Mouse (Mus musculus): ENCODE measurements around the gene Fam169b. TPM values are rescaled to one million over a fixed set of nuclear protein-coding genes. Genes with fewer than 3 reads are reported as not detected.

Fam169b gene
- polyA plus RNA-seq, 1 experiment, result 11.3 TPM

GRCm38 (mm10) chr7:68400516-68400915 lies 126.9 kb downstream of the Fam169b start:
- Histone ChIP-seq H3K4me1 (ENCODE audit: control insufficient read depth, insufficient read depth, low read length) (no peaks in the 10 kb centered on the region), H3K27ac (ENCODE audit: insufficient read depth, low read depth, low read length) (no peak overlapping the region), H3K36me3 (ENCODE audit: control insufficient read depth, insufficient read depth, low read length) (no peaks in the 10 kb centered on the region), H3K27me3 (replicated peaks; ENCODE audit: control insufficient read depth, insufficient read depth, low read length) (no peaks in the 10 kb centered on the region), H3K4me3 (ENCODE audit: insufficient read depth, low read depth, low read length) (no peak overlapping the region)
- 93% methylated on average over 7 of the region's 7 CpGs for WGBS
- no peak for DNase-seq
- TF ChIP-seq CTCF (conservative IDR thresholded peaks at IDR 0.05; ENCODE audit: insufficient read depth, insufficient read length, low read depth, low read length), result no peak
- TF ChIP-seq POLR2A (IDR thresholded peaks at IDR 0.05; ENCODE audit: low read depth, low read length), result no peak

GRCm38 (mm10) chr7:68408611-68409010 lies 135.0 kb downstream of the Fam169b start:
- TF ChIP-seq CTCF (conservative IDR thresholded peaks at IDR 0.05; ENCODE audit: insufficient read depth, insufficient read length, low read depth, low read length) (no peak), POLR2A (IDR thresholded peaks at IDR 0.05; ENCODE audit: low read depth, low read length) (no peak)
- no peaks in the 10 kb centered on the region for H3K4me1 ChIP-seq (ENCODE audit: control insufficient read depth, insufficient read depth, low read length)
- H3K27me3 ChIP-seq (replicated peaks; ENCODE audit: control insufficient read depth, insufficient read depth, low read length), result no peaks in the 10 kb centered on the region
- WGBS, result 75% methylated on average over 5 of the region's 5 CpGs
- H3K4me3 ChIP-seq (ENCODE audit: insufficient read depth, low read depth, low read length), result no peak overlapping the region
- H3K36me3 ChIP-seq (ENCODE audit: control insufficient read depth, insufficient read depth, low read length), result no peaks in the 10 kb centered on the region
- H3K27ac ChIP-seq (ENCODE audit: insufficient read depth, low read depth, low read length), result no peak overlapping the region
- no peak for DNase-seq

Other genes with a start within 250 kb of the Fam169b start
- gene Pgpep1l, start 9.6 kb upstream of the Fam169b start, polyA plus RNA-seq (2012; rRNA removed), result 0.16 and 1.1 TPM in 2 replicates